Mouse (Mus musculus) gastrocnemius, adult 8-10 months (tissue): ENCODE measurements at regions not wholly inside any gene's neighbourhood (a gene's known extent, or its start where the extent isn't known, plus 50 kb on each side); places are given as distances from the start of the nearest gene placed in this dataset.

Experiments
- DNase-seq, 2 experiments: peaks; one replicate each; pipeline ENCODE4 v3.0.0; 2022; ENCODE audit warnings: low spot score in 2 of 2

- DNase-seq: no peak
These were observed 311.5 kb downstream of the Glrx3 start for GRCm38 (mm10) chr7:137748936-137749335.

GRCm38 (mm10) chr7:137750741-137751140 is 313.3 kb downstream of the Glrx3 start:
- DNase-seq: no peak

DNA sequence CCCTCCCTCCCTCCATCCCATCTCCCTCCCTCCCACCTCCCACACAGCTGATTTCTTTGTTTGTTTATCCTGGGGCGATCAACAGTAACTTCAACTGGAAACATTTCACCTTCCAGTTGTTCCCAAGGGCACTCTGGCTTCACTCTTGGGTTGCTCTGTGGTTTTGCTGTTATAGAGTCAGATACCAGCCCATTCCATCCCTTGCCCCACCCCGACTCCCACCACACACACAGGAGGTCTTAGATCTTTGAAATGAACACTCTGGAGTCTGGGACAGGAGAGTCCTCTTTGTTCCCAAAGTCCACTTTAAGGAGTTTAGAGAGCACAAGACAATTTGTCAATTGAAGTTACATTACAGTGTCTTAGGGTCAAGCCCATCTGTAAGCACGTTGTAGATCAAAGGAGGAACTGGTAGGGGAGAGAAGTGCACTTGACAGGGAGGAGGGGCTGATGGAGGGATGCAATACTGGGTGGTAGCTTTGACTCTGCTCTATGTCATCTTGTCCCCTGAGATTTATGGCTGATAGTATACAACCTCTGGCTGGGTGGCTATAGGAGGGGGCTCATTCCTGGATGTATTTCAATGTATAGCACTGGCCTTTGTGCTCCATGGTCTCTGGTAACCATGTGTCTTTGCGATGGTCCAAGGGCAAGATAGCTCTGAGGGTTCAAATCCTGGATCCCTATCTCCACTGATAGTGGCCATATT is 313.9 kb downstream of the Glrx3 start:
- DNase-seq: no peak

- no peak for DNase-seq
These were observed 328.5 kb downstream of the Glrx3 start for GRCm38 (mm10) chr7:137765961-137766360.

DNA sequence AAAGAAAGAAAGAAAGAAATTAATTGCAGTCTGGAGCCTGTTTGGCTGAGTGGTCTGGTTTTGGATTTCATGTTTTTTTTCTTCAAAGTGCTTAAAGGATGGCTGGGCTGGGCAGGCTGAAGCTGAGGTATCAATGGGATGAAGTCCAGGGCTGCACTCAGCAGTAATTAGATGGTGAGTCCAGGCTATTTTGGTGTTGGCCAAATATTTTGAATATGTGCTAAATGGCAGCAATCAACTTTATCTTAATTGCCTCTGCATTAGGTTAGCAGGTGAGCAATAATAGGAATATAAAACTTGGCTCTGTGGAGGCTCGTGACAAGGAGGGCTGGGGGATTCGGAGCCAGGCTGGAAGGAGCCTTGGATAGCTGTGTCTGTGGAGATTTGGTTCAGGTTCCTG is 329.3 kb downstream of the Glrx3 start:
- DNase-seq: no peak

DNA sequence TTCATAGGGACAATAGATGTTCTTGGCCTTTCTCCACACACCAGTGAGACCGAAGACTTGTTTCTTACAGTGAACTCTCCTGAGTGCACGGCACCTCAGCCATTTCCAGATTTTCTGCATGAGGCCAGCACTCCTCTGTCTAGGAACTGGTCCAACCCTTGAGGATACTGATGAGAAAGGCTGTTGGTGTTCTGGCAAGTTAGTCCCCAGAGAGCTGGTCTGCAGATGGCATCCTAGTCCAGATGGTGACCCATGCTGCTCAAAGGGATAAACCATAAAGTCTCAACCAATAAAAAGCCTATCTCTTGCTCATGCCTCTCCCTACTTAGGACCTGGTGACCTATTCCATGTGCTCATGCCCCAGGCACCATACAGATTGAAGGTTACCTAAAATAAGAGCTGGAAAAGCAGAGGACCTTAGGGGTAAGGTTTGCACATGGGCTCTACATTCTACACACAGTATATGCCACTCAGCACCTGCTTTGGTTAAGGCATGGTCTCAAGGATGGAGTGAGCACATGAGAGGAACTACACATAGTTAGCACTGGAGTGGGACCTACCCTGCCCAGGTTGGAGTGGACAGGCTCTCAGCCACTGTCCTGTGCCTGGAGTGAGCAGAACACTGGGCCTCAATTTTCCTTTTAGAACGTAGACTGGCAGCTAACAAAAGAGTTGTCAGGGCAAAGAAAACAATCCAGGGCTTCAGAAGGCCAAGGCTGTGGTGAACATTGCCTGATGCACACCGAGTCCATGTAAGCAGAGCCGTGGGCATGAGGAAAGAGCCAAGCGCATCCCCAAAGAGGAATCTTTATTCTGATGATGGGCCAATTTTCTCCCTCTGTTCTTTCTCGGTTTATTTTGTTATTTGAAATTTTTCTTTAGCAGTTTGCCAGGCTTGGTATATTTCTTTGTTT is 335.9 kb downstream of the Glrx3 start:
- no peak for DNase-seq

DNA sequence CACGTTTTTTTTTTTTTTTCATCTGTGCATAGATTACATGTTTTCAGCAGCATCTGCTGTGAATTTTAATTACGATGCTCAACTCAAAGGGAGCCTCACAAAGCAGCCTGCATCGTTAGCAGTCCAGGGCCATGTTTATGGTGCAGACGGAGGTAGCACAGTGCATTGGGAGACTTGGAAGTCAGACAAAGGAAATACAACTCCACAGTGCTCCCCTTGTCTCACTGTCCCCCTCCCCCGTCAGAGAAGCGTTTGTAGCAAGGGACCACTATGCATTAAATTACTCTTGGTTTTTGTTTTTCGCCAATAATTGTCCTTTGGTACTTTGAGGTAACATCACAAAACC is 336.5 kb downstream of the Glrx3 start:
- no peak for DNase-seq

GRCm38 (mm10) chr7:137783954-137784353 is 346.5 kb downstream of the Glrx3 start:
- DNase-seq: peak in 1 of 2 experiments; percentile 10

- peak in 1 of 2 experiments; percentile 6 for DNase-seq
These were observed 367.9 kb downstream of the Glrx3 start for GRCm38 (mm10) chr7:137805361-137805760.

DNA sequence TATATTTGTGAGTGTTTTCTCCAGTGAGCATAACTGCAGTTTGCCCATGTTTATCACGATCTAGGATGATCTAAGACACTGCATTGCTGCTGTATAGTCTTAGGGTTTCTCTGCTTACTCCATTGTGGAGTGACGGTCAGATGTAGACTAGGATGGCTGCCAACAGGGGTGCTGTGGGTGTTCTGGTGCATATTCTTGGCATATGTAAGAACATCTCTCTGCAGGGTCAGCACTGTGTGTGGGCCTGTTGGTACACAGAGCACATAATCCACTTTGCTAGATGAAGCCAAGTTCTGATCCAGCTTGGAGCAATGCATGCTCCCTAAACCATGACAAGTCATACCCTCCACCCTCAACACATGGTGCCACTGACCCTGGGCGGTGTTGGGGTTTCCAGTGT is 375.4 kb downstream of the Glrx3 start:
- DNase-seq: no peak

DNA sequence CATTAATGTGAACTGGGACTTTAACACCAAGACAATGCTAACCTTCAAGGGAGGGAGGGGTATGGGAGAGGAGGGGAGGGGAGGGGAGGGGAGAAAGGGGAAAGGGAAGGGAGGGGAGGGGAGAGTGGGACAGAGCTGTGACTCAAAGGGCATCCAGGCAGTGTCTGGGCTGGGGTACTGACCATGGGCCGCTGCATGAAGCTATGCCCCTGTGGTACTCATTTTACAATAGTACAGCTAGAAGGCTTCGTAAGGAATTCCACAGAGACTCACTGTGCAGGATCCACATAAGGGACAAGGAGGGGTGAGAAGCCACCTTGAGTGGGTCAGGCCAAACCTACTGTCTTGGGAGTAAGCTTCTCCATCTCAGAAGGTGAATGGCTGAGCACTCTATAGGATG is 403.1 kb downstream of the Glrx3 start:
- DNase-seq: no peak

DNA sequence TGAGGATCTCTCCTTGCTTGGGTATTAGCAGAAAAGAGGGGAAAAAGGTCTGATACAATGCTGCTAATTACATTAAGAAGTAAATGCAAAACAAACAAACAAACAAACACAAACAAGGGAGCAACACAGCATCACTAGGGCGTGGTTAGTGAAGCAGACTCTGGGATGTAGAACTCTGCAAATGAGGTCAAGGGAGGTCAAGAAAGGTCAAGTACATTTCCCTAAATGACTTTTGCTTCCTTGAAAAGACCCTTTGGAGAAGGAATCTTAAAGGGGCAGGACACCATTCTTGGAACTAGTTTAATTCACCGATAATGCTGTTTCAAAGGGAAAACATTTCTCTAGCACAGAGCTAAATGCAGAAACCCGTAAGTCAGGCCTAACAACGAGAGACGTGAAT is 403.6 kb downstream of the Glrx3 start:
- no peak for DNase-seq

DNA sequence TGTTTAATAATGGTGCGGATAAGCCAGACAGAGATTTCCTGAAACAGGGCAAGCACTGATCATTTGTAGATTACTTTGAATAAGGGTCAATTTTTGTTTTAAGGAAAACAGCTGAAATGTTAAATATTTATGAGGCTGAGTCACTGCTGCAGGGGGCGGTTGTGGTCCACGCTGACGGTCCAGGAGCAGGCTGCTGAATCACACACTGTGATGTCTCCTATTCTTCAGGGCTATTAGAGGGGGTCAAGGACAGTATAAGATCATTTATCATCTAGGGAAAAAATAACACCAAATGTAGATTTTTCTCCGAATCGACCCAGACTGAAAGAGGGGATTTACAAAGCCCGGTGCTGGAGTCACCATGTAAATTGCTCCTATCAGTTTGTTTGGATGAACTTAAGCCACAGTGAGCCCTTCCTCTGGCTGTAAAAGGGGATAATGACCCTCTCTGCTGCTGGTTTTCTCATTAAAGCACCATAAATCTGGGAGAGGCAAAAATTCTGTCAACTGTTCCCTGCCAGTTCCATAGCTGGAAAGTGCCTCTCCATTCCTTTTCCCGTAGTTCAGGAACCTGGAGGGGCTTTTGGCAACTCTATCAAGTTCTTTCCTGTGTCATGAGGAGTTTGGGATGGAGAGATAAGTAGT is 404.2 kb downstream of the Glrx3 start:
- DNase-seq: no peak

DNA sequence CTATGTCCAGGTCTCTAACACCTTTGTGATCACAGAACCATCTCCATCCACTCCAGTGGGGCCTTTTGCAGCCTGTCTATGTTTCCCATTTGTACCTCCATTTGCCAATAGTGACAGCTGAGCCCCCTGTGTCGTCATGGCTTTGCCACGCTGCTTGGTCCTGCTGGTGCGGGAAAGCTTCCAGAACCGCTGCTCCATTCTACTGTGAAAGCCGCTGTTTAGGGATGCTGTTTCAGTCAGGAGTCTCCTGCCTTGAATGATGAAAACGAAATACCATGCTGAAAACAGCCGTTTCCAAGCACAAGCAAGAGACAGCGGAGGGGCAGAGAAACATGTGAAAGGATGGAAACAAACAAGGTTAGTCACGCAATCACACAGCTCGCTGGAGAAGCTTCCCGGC is 410.4 kb downstream of the Glrx3 start:
- no peak for DNase-seq

DNA sequence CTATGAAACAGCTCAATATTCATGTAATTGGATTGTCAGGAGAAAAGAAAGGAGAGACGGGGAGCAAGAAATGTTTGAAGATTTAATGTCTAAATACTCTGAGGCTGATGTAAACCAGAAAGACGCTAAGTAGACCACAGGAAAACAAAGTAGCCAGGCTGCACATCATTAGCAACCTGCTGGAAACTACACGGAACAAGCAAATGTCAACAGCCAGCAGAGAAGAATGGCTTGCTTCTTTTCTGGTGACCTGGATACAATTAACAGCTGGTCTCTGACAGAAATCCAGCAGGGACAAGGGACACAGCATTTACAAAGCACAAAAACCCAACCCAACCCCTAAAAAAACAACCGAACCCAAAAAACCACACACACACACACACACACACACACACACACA is 413.6 kb downstream of the Glrx3 start:
- DNase-seq: no peak

DNA sequence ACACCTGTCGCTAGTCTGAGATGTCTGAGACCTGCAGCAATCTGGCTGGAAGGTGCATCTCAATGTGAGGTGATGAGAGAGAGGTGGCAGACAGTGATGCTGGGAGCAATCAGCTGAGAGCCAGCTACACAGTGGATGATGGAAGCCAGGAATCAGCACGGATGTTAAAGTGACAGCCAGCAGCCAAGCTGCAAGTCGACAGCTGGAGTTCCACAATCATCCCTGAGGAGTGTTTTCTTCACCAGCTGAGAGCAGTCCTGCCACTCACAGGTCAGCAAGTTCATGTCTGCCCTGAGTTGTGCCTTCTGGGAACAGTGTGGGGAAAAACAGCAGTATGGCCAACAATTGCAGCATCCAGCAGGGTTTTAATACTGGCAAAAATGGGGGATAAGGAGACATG is 422.3 kb downstream of the Glrx3 start:
- no peak for DNase-seq

DNA sequence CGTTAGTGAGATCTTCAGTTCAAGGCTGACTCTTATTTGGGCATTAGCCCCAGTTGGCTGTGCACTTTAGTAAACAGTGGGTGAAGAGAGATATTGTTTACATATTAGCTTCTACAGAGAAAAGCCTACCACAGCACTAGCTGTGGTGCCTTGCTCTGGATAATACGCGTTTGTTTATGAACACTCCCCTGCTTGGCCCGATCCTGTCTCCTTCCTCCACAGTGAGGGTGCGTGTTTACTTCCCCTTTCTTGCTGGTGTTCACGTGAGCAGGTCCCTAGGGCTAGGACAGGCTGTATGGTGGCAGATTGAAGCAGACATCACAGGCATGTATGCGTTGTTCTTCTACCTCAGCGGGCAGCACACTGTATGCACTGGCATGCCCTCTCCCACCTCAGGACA is 423.1 kb downstream of the Glrx3 start:
- no peak for DNase-seq

DNA sequence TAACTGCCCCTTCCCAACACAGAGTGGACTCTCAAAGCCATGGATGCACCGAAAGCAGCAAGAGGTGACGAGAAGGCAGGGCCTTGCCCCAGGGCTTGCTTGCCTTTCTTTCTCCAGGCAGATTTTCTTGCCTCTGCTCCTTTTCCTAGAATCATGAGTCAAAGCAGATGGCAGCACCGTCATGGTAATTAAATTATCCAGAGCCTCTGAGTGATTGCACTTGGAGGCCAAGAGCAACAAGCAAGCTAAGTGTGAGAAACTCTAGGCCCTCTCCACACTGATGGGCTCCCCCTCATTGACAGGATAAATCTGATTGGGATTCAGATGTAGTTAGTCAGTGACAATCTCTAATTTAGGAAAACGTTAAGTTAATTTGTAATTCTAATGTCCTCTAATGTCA is 427.5 kb downstream of the Glrx3 start:
- DNase-seq: no peak

GRCm38 (mm10) chr7:137865457-137865856 is 428.0 kb downstream of the Glrx3 start:
- DNase-seq: no peak

DNA sequence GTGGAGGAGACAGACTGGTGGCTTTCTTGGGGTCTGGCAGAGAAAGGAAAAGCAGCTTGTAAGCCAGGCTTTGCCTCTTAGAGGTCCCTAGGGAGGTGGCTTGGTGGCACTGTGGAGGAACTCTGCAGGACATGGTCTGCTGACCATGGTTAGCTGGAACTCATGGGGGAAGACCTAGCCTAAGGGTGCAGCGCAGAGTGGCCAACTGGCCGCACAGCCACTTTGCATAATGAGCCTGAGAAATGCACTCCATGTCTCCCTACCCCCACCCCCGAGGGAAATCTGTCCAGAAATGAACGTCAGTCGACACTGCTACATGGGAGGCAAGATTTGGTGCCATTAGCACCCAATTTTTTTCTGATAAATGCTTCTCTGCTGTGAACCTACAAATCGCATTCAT is 429.5 kb downstream of the Glrx3 start:
- DNase-seq: no peak

GRCm38 (mm10) chr7:137868501-137868900 is 431.1 kb downstream of the Glrx3 start:
- DNase-seq: no peak

GRCm38 (mm10) chr7:137875306-137875705 is 437.9 kb downstream of the Glrx3 start:
- no peak for DNase-seq
